Mouse (Mus musculus): Measurements from ENCODE around the gene Rin3.

DNA sequence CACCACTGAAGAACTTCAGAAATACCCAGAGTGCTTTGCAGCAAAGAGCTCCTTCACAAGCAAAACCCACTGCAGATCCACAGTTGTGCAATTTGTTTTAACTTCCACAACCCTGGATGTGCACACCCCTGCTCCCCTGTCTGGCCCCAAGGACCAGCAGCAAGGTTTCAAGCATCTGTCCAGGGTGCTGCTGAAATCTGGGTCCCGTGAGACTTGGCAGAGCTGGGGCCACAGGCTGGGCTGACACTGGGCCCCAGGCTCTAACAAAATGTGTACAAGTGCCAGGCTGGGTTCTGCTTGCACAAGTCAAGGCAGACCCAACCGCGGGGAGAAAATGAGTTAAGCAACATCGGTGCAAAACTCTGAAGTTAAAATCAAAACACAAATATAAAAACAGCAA, 115.7 kb downstream of the Rin3 start:
- TF ChIP-seq CTCF (IDR thresholded peaks at IDR 0.05) (no peak), EP300 (IDR thresholded peaks at IDR 0.05) (no peak)

Data from lung, postnatal 0 days (tissue).